Mouse (Mus musculus) kidney, adult 2 months (tissue): ENCODE data around the gene Adcy4.

ENCODE experiments used
- CTCF ChIP-seq: fragments of 200-500 bp; conservative IDR thresholded peaks from 2 replicates; pipeline ENCODE4 v1.5.1; 2011; ENCODE audit warnings: low read depth, mild to moderate bottlenecking, control low read depth, low read length, moderate library complexity, mixed read lengths; ENCODE audit not compliant: insufficient read depth, insufficient read length
- POLR2A ChIP-seq: fragments of 200-500 bp; IDR thresholded peaks from one replicate; pipeline ENCODE4 v1.6.1; 2011; ENCODE audit warnings: low read depth, low read length, control low read depth

- no peak for TF ChIP-seq CTCF
- no peak for TF ChIP-seq POLR2A
These were observed 7.2 kb downstream of the Adcy4 start for GRCm38 (mm10) chr14:55776711-55777110.
